Mouse (Mus musculus): ENCODE results near the gene Adora1.

Adora1 gene

GRCm38 (mm10) chr1:134233681-134234454 lies 1.4 kb downstream of the Adora1 start:
- Histone ChIP-seq H3K4me3 (replicated peaks; ENCODE audit: low read length) (peak overlapping the region; percentile 74), H3K36me3 (ENCODE audit: insufficient read depth, low read length) (no peaks in the 10 kb centered on the region), H3K9me3 (ENCODE audit: low read length) (no peaks in the 10 kb centered on the region), H3K4me1 (replicated peaks; ENCODE audit: low read depth, low read length) (peaks cover 35% of the 10 kb centered on the region), H3K27me3 (ENCODE audit: insufficient read depth, low read length) (peaks cover 81% of the 10 kb centered on the region)
- TF ChIP-seq CTCF (conservative IDR thresholded peaks at IDR 0.05; ENCODE audit: low read length) (no peak), POU5F1 (IDR thresholded peaks at IDR 0.05; ENCODE audit: borderline replicate concordance, low read length) (no peak), NANOG (IDR thresholded peaks at IDR 0.05; ENCODE audit: borderline replicate concordance, low read length) (no peak)

- Histone ChIP-seq H3K27me3 (ENCODE audit: insufficient read depth, low read length) (peaks cover 74% of the 10 kb centered on the region), H3K4me3 (replicated peaks; ENCODE audit: low read length) (no peak overlapping the region), H3K9me3 (ENCODE audit: low read length) (no peaks in the 10 kb centered on the region), H3K36me3 (ENCODE audit: insufficient read depth, low read length) (no peaks in the 10 kb centered on the region), H3K4me1 (replicated peaks; ENCODE audit: low read depth, low read length) (peaks cover 32% of the 10 kb centered on the region)
- TF ChIP-seq POU5F1 (IDR thresholded peaks at IDR 0.05; ENCODE audit: borderline replicate concordance, low read length) (no peak), NANOG (IDR thresholded peaks at IDR 0.05; ENCODE audit: borderline replicate concordance, low read length) (no peak), CTCF (conservative IDR thresholded peaks at IDR 0.05; ENCODE audit: low read length) (no peak)
Observed at GRCm38 (mm10) chr1:134232778-134233531, 2.3 kb downstream of the Adora1 start.

- TF ChIP-seq POU5F1 (IDR thresholded peaks at IDR 0.05; ENCODE audit: borderline replicate concordance, low read length), result no peak
- no peak for TF ChIP-seq CTCF (conservative IDR thresholded peaks at IDR 0.05; ENCODE audit: low read length)
- TF ChIP-seq NANOG (IDR thresholded peaks at IDR 0.05; ENCODE audit: borderline replicate concordance, low read length), result no peak
- Histone ChIP-seq H3K27me3 (ENCODE audit: insufficient read depth, low read length) (peaks cover 71% of the 10 kb centered on the region), H3K36me3 (ENCODE audit: insufficient read depth, low read length) (no peaks in the 10 kb centered on the region), H3K9me3 (ENCODE audit: low read length) (no peaks in the 10 kb centered on the region), H3K4me3 (replicated peaks; ENCODE audit: low read length) (no peak overlapping the region), H3K4me1 (replicated peaks; ENCODE audit: low read depth, low read length) (peaks cover 32% of the 10 kb centered on the region)
Observed at GRCm38 (mm10) chr1:134232326-134232725, 2.9 kb downstream of the Adora1 start.

GRCm38 (mm10) chr1:134231681-134232080 lies 3.5 kb downstream of the Adora1 start:
- no peak for TF ChIP-seq POU5F1 (IDR thresholded peaks at IDR 0.05; ENCODE audit: borderline replicate concordance, low read length)
- TF ChIP-seq NANOG (IDR thresholded peaks at IDR 0.05; ENCODE audit: borderline replicate concordance, low read length), result no peak
- TF ChIP-seq CTCF (conservative IDR thresholded peaks at IDR 0.05; ENCODE audit: low read length), result no peak
- Histone ChIP-seq H3K4me3 (replicated peaks; ENCODE audit: low read length) (no peak overlapping the region), H3K27me3 (ENCODE audit: insufficient read depth, low read length) (peaks cover 69% of the 10 kb centered on the region), H3K9me3 (ENCODE audit: low read length) (no peaks in the 10 kb centered on the region), H3K4me1 (replicated peaks; ENCODE audit: low read depth, low read length) (peaks cover 32% of the 10 kb centered on the region), H3K36me3 (ENCODE audit: insufficient read depth, low read length) (no peaks in the 10 kb centered on the region)

- no peak overlapping the region for H3K4me3 ChIP-seq (replicated peaks; ENCODE audit: low read length)
- TF ChIP-seq POU5F1 (IDR thresholded peaks at IDR 0.05; ENCODE audit: borderline replicate concordance, low read length) (no peak), NANOG (IDR thresholded peaks at IDR 0.05; ENCODE audit: borderline replicate concordance, low read length) (no peak), CTCF (conservative IDR thresholded peaks at IDR 0.05; ENCODE audit: low read length) (no peak)
- H3K9me3 ChIP-seq (ENCODE audit: low read length), result no peaks in the 10 kb centered on the region
- peaks cover 31% of the 10 kb centered on the region for H3K4me1 ChIP-seq (replicated peaks; ENCODE audit: low read depth, low read length)
- H3K36me3 ChIP-seq (ENCODE audit: insufficient read depth, low read length), result no peaks in the 10 kb centered on the region
- peaks cover 69% of the 10 kb centered on the region for H3K27me3 ChIP-seq (ENCODE audit: insufficient read depth, low read length)
Observed at GRCm38 (mm10) chr1:134231270-134231669, 4.0 kb downstream of the Adora1 start.

GRCm38 (mm10) chr1:134230638-134231228 lies 4.5 kb downstream of the Adora1 start:
- TF ChIP-seq POU5F1 (IDR thresholded peaks at IDR 0.05; ENCODE audit: borderline replicate concordance, low read length) (no peak), NANOG (IDR thresholded peaks at IDR 0.05; ENCODE audit: borderline replicate concordance, low read length) (no peak), CTCF (conservative IDR thresholded peaks at IDR 0.05; ENCODE audit: low read length) (no peak)
- no peaks in the 10 kb centered on the region for H3K36me3 ChIP-seq (ENCODE audit: insufficient read depth, low read length)
- H3K27me3 ChIP-seq (ENCODE audit: insufficient read depth, low read length), result peaks cover 69% of the 10 kb centered on the region
- no peak overlapping the region for H3K4me3 ChIP-seq (replicated peaks; ENCODE audit: low read length)
- no peaks in the 10 kb centered on the region for H3K9me3 ChIP-seq (ENCODE audit: low read length)
- H3K4me1 ChIP-seq (replicated peaks; ENCODE audit: low read depth, low read length), result peaks cover 25% of the 10 kb centered on the region

GRCm38 (mm10) chr1:134229806-134230575 lies 5.2 kb downstream of the Adora1 start:
- TF ChIP-seq NANOG (IDR thresholded peaks at IDR 0.05; ENCODE audit: borderline replicate concordance, low read length) (no peak), CTCF (conservative IDR thresholded peaks at IDR 0.05; ENCODE audit: low read length) (no peak), POU5F1 (IDR thresholded peaks at IDR 0.05; ENCODE audit: borderline replicate concordance, low read length) (no peak)
- H3K36me3 ChIP-seq (ENCODE audit: insufficient read depth, low read length), result no peaks in the 10 kb centered on the region
- H3K9me3 ChIP-seq (ENCODE audit: low read length), result no peaks in the 10 kb centered on the region
- peaks cover 69% of the 10 kb centered on the region for H3K27me3 ChIP-seq (ENCODE audit: insufficient read depth, low read length)
- H3K4me3 ChIP-seq (replicated peaks; ENCODE audit: low read length), result no peak overlapping the region
- peaks cover 20% of the 10 kb centered on the region for H3K4me1 ChIP-seq (replicated peaks; ENCODE audit: low read depth, low read length)

Data from E14TG2a.4 (cell line).